Mouse (Mus musculus) adrenal gland (tissue): ENCODE results near the gene Pknox2.

Source experiments
- intact Hi-C: fragments of 180-260 bp; cut with DNase I; formaldehyde crosslinking; loops from one replicate; pipeline ENCODE4 v1.15.1; 2025

Pknox2 gene

GRCm38 (mm10) chr9:37142107-37142506 is 5.1 kb downstream of the Pknox2 start:
- intact Hi-C loops, result no loop called here

- intact Hi-C loops, result no loop called here
Observed at GRCm38 (mm10) chr9:37140464-37141181, 6.6 kb downstream of the Pknox2 start.

GRCm38 (mm10) chr9:37139514-37139913 is 7.7 kb downstream of the Pknox2 start:
- intact Hi-C loops, result no loop called here

- intact Hi-C loops, result no loop called here
Observed at GRCm38 (mm10) chr9:37138883-37139282, 8.3 kb downstream of the Pknox2 start.

GRCm38 (mm10) chr9:37136340-37136739 is 10.9 kb downstream of the Pknox2 start:
- intact Hi-C loops, result no loop called here

GRCm38 (mm10) chr9:37133495-37133894 is 13.7 kb downstream of the Pknox2 start:
- intact Hi-C loops, result no loop called here

- intact Hi-C loops, result no loop called here
Observed at GRCm38 (mm10) chr9:37129046-37129445, 18.2 kb downstream of the Pknox2 start.

- intact Hi-C loops, result no loop called here
Observed at GRCm38 (mm10) chr9:37126197-37126596, 21.0 kb downstream of the Pknox2 start.

- intact Hi-C loops, result no loop called here
Observed at GRCm38 (mm10) chr9:37124696-37125480, 22.3 kb downstream of the Pknox2 start.

- intact Hi-C loops, result no loop called here
Observed at GRCm38 (mm10) chr9:37123384-37123783, 23.8 kb downstream of the Pknox2 start.

GRCm38 (mm10) chr9:37122971-37123370 is 24.2 kb downstream of the Pknox2 start:
- intact Hi-C loops, result no loop called here

- intact Hi-C loops, result no loop called here
Observed at GRCm38 (mm10) chr9:37122381-37122780, 24.8 kb downstream of the Pknox2 start.

GRCm38 (mm10) chr9:37121761-37122331 is 25.4 kb downstream of the Pknox2 start:
- intact Hi-C loops, result no loop called here

- intact Hi-C loops, result no loop called here
Observed at GRCm38 (mm10) chr9:37120801-37121200, 26.4 kb downstream of the Pknox2 start.

- intact Hi-C loops, result no loop called here
Observed at GRCm38 (mm10) chr9:37117529-37117928, 29.7 kb downstream of the Pknox2 start.

GRCm38 (mm10) chr9:37116632-37117413 is 30.4 kb downstream of the Pknox2 start:
- intact Hi-C loops, result no loop called here

- intact Hi-C loops, result no loop called here
Observed at GRCm38 (mm10) chr9:37115820-37116219, 31.4 kb downstream of the Pknox2 start.

- intact Hi-C loops, result no loop called here
Observed at GRCm38 (mm10) chr9:37114286-37115267, 32.6 kb downstream of the Pknox2 start.

- intact Hi-C loops, result no loop called here
Observed at GRCm38 (mm10) chr9:37107546-37107945, 39.7 kb downstream of the Pknox2 start.

- intact Hi-C loops, result no loop called here
Observed at GRCm38 (mm10) chr9:37106808-37107207, 40.4 kb downstream of the Pknox2 start.
